Mouse (Mus musculus): ENCODE results near the gene Pabpc1l. TPM values are rescaled to one million over a fixed set of nuclear protein-coding genes. Genes with fewer than 3 reads are reported as not detected.

Gene Pabpc1l
- total RNA-seq, 2 experiments from 2014 or later = 0.72 to 1.0 TPM

DNA sequence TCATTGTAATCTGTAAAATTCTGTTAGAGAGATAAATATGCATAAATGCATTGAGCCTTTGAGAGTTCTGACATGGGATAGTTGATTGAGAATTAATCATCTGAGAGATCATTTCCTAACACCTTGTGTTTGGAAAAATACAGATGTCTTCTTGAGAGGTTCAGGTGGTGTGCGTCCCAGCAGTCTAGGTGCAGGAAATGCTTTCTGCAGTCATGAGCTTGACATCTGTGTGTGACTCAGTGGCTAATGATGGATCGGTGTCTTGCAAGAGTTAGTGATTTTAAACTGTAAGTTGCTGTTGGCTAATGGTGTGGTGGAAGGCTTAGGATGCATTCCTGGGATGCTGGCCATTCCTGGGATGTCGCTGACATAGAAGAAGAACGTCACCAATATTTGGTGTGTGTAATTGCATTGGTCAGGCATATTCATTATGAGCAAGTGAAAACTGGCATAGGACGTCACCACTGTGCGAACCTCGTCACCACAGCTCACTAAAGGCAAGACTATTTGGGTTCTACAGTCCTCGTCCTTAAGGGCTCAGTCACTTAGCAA, 51.7 kb downstream of the Pabpc1l start:
- intact Hi-C loops (cut with DNase I) = no loop called here
- no peak for DNase-seq (ENCODE audit: low spot score in 2 of 2)

DNA sequence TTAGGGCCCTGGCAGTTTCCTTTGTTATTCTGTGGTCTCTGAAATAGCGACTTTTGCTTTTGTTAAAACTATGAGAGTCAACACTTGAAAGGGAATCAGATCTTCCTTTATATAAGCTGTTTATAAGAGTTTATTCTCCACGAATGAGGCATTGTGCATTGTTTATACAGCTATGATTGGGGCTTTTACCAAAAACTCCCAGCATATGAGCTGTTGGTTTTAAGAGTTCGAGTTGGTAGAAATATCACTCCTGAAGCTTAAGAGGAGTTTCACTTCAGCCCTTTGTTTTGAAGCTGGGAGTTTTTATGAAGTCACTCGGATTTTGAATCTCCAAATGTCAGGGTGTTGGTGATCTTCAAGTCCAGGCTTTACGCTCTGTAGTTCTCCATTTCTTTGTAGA, 52.6 kb downstream of the Pabpc1l start:
- DNase-seq (ENCODE audit: low spot score in 2 of 2) = no peak
- intact Hi-C loops (cut with DNase I) = no loop called here

DNA sequence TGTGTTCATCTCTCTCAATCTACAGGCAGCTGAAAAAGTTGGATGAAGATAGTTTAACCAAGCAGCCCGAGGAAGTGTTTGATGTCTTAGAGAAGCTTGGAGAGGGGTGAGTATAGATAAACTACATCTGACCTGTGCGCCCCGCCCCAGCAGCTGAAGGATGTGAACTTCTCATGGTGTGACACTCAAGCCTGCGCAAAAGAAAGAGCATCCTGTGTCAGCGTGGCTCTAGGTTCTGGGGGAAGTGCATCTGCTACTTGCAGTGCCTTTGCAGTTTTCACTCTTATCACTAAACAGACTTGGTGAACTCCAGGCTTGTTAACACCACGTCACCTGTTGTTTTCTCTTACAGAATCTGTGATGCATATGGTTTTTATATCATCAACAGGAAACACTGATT, 54.2 kb downstream of the Pabpc1l start:
- intact Hi-C loops (cut with DNase I) = no loop called here

DNA sequence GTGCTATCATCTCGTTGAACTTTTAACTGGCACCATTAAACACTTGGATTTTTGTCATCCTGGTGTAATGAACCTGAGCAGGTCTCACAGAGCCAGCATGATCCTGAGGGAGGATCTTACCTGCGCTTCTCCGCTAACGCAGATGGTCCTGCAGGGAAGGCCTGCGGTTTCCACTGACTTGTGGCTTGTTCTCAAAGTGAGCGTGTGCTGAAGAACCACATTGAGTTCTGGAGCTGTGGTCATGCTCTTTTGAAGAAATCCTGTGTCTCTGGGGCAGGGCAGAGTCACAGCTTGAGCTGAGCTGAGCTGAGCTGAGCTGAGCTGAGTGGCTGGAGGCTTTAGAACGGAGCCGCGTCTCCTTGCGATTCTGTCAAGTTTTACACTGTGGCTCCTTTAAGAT, 56.3 kb downstream of the Pabpc1l start:
- DNase-seq (ENCODE audit: low spot score in 2 of 2) = no peak
- intact Hi-C loops (cut with DNase I) = no loop called here

More for the DNA sequence above, 54.2 kb downstream of the Pabpc1l start:
- DNase-seq (ENCODE audit: low spot score in 2 of 2) = no peak

DNA sequence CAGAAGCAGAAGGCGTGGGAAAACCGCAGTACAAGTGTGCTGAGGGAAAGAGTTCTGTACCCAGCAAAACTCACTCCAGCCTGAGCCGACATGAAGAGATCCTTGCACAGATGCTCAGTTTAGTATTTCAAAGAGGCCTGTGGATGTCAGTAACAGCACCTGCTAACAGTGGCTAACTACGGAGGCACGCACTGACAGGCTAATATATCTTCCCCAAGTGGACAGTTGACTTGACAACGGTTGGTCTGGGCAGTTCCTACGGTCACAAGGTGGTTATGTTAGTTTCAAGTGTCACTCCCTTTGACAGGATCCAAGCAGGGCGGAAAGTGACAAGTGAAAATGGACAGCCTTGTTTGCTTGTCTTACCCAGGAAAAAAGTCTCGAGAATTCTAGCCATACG, 56.9 kb downstream of the Pabpc1l start:
- DNase-seq (ENCODE audit: low spot score in 2 of 2) = no peak

DNA sequence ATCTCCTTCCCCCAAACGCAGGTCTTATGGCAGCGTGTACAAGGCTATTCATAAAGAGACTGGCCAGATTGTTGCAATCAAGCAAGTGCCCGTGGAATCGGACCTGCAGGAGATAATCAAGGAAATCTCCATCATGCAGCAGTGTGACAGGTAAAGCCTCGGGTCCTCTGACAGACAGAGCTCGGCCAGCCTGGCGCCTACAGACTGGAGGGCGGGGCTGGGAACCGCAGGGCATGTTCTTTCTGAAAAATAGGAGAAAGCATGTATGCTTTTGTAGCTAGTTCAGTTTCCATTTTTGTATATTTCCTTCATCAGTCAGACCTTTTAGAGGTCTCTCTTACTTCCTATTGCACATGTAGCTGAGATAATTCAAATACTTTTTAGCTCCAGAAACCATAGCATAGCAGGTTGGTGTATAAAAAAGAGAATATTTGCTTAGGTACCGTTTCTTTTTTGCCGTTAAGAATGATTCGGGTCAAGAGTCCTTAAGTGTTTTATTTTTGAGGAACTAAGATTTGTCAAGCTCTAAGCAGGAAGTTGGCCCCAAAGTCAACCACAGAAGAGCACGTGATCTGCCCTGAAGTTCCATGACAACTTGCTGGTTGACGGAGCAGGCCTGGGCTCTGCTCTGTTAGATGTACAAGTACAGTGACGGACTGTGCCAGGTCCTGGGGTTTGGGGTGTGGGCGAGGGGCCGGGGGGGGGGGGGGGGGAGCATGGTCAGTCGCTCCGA, 58.5 kb downstream of the Pabpc1l start:
- intact Hi-C loops (cut with DNase I) = no loop called here
- DNase-seq (ENCODE audit: low spot score in 2 of 2) = no peak

More for the DNA sequence above, 56.9 kb downstream of the Pabpc1l start:
- intact Hi-C loops (cut with DNase I) = no loop called here

DNA sequence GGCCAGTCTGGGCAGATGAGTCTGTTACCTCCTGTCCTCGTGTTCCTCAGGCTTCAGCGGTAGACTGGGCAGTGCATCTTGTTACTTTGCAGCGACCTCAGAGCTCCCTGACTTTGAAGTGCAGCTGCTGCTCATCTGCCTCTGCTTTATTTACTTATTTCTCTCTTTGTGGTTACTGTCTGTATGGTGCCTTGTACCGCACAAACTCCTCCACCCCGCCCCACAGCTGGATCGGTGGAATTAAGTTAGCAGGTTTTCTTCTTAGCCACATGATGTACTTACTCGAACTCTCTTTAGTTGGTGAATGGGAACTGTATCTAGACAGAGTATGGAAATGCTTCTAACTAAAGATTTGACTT, 59.1 kb downstream of the Pabpc1l start:
- intact Hi-C loops (cut with DNase I) = no loop called here

DNA sequence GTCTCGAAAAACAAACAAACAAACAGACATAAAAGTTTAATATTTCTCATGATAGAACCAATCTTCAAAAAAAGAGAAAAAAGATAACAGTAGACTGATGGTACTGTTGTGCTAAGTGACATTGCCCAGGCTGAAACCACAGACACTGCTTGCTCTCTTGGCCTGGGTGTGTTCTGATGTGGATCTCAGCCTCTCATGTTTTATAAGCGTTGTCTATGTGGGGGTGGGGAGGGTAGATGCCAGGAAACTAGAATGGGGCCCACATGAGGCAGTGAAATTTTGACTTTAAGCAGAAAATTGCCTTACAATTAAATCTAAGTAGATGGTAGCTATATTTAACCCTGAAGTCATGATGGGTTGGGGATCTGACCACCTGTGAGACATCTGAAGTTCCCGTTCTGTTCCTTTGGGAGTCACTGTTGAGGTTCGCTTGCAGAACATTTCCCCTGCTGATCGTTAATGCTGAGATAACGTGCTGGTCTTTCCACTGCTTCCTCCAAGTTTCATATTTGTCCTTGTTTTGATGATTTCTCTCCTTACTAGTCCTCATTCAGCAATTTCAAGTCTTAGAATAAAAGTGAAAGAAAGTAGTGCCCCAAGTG, 62.3 kb downstream of the Pabpc1l start:
- intact Hi-C loops (cut with DNase I) = no loop called here
- DNase-seq (ENCODE audit: low spot score in 2 of 2) = no peak

More for the DNA sequence above, 59.1 kb downstream of the Pabpc1l start:
- DNase-seq (ENCODE audit: low spot score in 2 of 2) = no peak

DNA sequence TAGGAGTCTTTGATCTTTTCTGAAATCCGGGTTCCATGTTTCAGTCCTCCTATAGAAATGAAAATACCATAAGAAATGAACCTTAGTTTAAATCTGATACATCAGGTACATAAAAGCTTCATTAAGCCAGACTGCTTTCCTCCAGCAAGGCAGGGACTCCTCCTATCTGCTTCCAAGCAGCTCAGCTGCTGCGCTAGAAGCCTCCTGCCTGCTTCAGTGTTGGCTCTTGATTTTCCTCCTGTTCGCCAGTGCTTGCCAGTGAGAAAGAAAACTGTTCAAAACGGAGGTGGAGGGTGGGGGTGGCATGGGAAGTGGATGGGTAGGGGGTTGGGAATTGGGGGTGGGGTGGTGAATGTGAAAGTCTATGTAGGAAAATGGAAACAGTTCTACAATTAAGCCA, 64.3 kb downstream of the Pabpc1l start:
- intact Hi-C loops (cut with DNase I) = no loop called here
- no peak for DNase-seq (ENCODE audit: low spot score in 2 of 2)

DNA sequence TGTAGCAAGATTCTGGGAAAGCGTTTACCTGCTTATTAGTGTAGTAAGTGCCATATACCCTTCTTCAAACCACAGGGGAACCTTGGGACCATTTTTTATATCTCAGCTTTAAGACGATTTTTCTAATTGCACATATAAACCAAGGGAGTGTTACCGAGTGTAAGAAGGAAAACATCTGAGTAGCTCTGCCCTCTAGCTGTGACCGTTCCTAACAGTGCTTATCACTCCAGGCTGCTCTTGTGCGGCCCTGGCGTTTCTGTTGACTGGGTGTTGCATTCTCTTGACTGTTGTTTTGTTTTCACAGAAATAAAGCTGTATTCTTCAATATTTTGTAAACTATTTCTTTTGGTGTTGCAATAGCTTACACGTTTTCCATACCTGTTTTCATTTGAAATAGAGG, 68.9 kb downstream of the Pabpc1l start:
- intact Hi-C loops (cut with DNase I) = no loop called here
- no peak for DNase-seq (ENCODE audit: low spot score in 2 of 2)

DNA sequence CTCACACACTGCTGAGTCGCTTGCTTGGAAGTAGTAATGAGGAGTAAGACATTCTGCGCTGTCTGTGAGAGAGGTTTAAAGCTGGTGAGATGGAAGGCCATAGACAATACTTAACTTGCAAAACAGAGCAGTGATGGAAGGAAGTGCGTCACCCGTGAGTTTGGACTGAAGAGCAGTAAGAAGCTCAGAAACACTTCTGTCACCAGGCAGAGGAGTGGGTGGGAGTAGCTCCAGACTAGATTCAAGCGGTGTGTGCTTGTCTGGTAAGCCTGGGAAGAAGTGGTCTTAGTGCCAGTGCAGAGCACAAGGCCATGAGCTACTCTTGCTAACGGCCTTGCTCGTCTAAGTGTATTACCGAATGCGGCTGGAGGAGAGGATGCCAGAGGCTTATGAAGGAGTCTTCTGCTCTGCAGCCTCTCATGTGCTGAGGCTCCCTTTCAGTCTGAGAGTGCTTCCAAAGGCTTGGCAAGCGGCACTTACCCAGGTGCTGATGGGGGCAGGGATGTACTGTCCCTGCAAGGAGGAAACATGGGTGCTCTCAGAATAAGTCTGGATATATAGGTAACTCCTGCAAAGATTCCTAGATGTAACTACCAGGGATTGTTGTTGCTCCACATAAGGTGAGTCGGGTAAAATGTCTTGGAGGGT, 73.5 kb downstream of the Pabpc1l start:
- DNase-seq (ENCODE audit: low spot score in 2 of 2) = peak; percentile 35 to 61
- intact Hi-C loops (cut with DNase I) = no loop called here

Other genes starting within 250 kb of the Pabpc1l start
- under 1 TPM in 1 of 2 experiments, not detected in 1; 0.25 TPM for gene Ccn5, start 204.6 kb upstream of the Pabpc1l start, total RNA-seq (2021)
- gene Kcnk15, start 171.8 kb upstream of the Pabpc1l start, total RNA-seq (2021) = not detected
- gene Rims4, start 106.8 kb upstream of the Pabpc1l start, total RNA-seq (2021) = 100 to 1,000 TPM; 111 to 125 TPM
- gene Ywhab, start 30.5 kb upstream of the Pabpc1l start, total RNA-seq (2021) = 100 to 1,000 TPM; 510 to 522 TPM
- 10 to 100 TPM; 32.2 to 35.6 TPM for gene Stk4, start 44.9 kb downstream of the Pabpc1l start, total RNA-seq (2021)
- 10 to 100 TPM; 40.8 to 43.6 TPM for gene Tomm34, start 45.7 kb downstream of the Pabpc1l start, total RNA-seq (2021)
- 10 to 100 TPM; 10.9 to 11.2 TPM for gene Kcns1, start 145.7 kb downstream of the Pabpc1l start, total RNA-seq (2021)
- gene Wfdc5, start 157.3 kb downstream of the Pabpc1l start, total RNA-seq (2021) = not detected
- not detected for gene Wfdc12, start 165.2 kb downstream of the Pabpc1l start, total RNA-seq (2021)
- not detected for gene Wfdc15a, start 174.7 kb downstream of the Pabpc1l start, total RNA-seq (2021)
- gene Wfdc15b, start 196.2 kb downstream of the Pabpc1l start, total RNA-seq (2021) = not detected
- gene Svs2, start 213.0 kb downstream of the Pabpc1l start, total RNA-seq (2021) = not detected
- gene Svs3b, start 231.2 kb downstream of the Pabpc1l start, total RNA-seq (2021) = not detected

Data from left cerebral cortex, postnatal 14 days (tissue).